Mouse (Mus musculus) brain, embryonic 14.5 days (tissue): Measurements from ENCODE around the gene Parp16. TPM values are rescaled to one million over a fixed set of nuclear protein-coding genes. Genes with fewer than 3 reads are reported as not detected.

ENCODE experiments used
- DNase-seq: peaks from one replicate; pipeline ENCODE4 v3.0.0-alpha.2; 2011; ENCODE audit warnings: low read depth
- CTCF ChIP-seq: fragments of 200-500 bp; IDR thresholded peaks from 2 replicates; pipeline ENCODE4 v1.5.1; 2012; ENCODE audit warnings: inconsistent platforms, mild to moderate bottlenecking, moderate library complexity, borderline replicate concordance; ENCODE audit not compliant: insufficient read depth, insufficient read length; ENCODE audit errors: extremely low read depth
- POLR2A ChIP-seq: fragments of 200-500 bp; IDR thresholded peaks from 2 replicates; pipeline ENCODE4 v1.6.1; 2012; ENCODE audit warnings: mild to moderate bottlenecking, inconsistent platforms, borderline replicate concordance; ENCODE audit not compliant: poor library complexity, insufficient read depth, insufficient read length, severe bottlenecking; ENCODE audit errors: extremely low read depth
- polyA plus RNA-seq: library from polyadenylated mRNA; depleted of rRNA; stranded (reverse); fragments of >200 nt; gene quantifications from 2 replicates; pipeline ENCODE4 v1.2.3, GENCODE M21; 2012

The Parp16 gene
- polyA plus RNA-seq, 1 experiment, result 6.2 TPM

DNA sequence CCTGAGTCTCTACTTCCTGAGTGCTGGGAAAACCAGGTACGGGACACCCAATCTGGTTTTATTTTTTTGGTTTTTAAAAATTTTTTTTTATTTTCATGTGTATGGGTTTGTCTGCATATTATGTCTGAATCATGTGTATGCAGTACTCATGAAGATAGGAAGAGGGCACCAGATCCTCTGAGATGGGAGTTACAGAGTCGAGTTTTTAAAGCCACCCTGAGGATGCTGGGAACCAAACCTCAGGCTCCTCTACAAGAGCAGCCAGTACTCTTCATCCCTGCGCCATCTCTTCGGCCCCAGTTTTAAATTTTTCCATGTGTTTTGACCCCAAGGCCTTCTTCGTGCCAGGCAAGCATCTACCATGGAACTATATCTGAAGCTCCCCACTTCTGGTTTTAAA, 44.6 kb downstream of the Parp16 start:
- no peak for DNase-seq
- TF ChIP-seq CTCF (no peak), POLR2A (no peak)

DNA sequence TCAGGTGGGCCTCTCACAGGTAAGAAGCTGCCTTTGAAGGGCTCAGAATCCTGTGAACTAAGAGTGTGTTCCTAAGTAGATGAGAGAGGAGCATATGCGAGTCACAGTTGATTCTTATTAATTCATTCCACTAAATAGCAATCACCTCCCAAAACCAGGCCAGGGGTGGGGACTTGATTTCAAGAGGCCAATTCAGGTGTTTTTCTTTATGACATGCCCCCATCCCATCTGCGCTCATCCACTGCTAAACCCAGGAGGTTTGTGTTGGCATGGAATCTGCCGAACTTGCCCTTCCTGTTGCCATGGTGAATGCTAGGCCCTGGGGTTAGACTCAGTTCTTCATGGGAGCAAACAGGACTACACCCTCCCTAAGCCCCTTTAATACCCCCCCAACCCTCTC, 45.4 kb downstream of the Parp16 start:
- TF ChIP-seq CTCF (no peak), POLR2A (no peak)
- DNase-seq, result no peak

DNA sequence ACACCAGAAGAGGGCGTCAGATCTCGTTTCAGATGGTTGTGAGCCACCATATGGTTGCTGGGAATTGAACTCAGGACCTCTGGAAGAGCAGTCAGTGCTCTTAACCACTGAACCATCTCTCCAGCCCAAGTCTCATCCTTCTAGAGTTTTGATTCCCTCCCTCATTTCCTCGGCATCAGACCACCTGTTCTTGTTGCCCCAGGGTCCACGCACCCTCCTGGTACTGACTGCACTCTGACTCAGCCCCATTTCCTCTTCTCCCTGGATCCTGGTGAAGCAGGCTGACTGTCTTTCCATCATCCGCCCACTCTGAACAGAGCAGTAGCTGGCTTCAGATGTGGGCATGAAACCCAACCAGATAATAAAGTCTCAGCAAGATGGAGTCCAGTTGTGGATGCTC, 46.8 kb downstream of the Parp16 start:
- no peak for DNase-seq
- no peak for TF ChIP-seq CTCF
- TF ChIP-seq POLR2A, result no peak

DNA sequence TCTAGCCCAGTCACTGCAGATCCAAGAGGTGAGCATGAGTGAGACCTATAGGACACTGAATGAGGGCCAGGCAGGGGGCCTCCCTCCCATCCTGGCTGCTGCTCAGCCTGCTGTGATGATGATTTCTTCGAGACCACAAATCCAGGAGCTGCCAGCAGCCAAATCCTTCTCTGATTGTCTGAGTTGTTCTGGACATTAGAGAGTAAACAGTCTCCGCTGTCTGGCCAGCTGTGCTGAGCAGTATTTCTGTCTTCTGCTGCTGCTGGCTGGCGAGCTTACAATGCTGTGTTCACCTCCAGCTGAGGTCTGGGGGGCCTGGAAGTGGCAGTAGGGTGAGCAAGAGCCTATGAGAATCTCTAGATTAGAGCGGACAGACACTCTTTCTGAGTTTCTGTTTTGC, 48.1 kb downstream of the Parp16 start:
- DNase-seq, result no peak
- no peak for TF ChIP-seq POLR2A
- no peak for TF ChIP-seq CTCF

DNA sequence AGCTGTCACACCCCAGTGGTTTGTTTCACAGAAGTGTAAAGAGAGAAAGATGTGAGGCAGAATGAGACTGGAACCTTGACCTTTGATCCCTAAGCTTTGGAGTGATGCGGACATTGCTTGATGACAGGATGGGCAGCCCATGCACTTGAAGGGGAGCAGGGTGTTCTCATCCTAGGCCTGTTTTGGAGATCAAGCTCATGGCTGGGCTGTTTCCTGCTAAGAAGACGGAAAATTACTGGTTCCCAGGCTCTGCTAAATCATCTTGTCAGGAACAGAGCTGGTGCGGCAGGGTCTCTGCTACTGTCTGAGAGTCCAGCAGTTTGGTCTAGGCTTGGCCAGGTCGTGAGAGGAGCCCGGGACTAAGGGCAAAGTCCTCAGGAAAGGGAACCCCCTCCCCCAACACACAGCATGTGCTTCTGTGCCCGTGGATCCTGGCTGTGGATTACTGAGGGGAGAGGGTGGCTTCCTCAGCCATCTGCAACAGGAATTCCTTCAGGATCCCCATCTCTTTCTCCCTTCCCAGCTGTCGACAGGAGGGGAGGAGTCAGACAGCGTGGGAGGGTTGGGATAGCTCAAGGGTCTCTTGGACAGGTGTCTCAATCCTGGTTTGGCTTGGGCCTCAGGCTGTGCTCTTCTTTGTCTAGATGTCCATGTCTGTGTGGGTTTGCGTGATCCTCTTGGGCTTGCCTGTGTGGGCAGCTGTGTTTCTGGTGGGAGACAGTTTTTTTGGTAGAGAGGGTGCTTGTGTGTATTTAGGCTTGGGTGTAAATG, 49.1 kb downstream of the Parp16 start:
- TF ChIP-seq POLR2A (no peak), CTCF (no peak)

DNA sequence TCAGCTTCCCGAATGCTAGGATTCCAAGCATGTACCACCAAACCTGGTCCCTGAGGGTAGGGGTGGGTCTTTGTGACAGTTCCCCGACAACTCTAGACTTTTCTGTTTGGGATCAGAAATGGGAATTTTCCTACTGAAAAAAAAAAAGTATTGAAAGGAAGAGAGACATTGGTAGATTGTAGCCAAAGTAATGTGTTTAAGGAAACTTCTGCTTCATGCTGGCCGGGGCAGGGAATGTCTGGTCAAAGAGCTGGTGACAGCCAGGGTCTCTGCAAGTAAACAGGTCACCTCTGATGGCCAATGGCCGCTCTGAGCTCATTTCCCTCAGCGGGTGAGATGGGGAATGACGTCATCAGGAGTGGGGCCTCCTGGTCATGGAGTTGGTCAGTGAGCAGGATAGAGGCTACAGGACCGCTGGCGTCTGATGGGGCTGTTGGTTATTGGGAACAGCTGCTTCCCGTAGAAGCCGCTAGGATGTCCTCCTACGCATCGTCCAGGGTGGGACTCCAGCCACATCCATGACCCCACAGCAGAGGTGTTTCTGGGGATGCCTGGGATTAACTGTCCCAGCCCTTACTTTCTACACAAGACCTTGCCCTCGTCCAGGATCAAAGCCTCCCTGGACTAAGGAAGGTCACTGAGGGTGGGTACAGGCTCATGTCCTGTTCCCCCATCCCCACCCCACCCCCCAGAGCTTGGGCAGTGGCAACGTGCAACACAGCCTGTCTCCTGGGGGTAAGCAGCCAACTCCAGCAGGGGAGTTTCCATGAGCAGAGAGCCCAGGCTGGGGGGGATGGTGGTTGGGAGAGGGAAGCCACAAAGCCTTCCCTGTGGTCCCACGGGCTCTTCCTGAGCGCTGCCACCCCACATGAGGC, 52.6 kb downstream of the Parp16 start:
- TF ChIP-seq CTCF (no peak), POLR2A (no peak)
- DNase-seq, result no peak

More for the DNA sequence above, 49.1 kb downstream of the Parp16 start:
- DNase-seq, result no peak

DNA sequence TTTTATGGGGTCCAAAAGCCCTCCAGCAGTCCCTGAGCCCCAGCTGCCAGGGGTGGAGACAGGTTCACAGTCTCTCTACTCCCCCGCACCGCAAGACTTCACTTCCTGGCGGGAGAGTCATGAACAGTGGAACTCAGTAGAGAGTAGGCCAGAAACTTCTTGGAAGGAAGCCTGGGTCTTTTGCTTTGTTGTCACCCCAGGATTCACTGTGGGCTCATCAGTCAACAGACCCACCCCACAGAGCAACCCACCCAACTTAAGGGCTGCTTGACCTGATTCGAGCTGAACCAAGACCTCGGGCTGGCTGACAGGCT, 53.2 kb downstream of the Parp16 start:
- TF ChIP-seq CTCF, result no peak
- TF ChIP-seq POLR2A, result no peak
- DNase-seq, result no peak

DNA sequence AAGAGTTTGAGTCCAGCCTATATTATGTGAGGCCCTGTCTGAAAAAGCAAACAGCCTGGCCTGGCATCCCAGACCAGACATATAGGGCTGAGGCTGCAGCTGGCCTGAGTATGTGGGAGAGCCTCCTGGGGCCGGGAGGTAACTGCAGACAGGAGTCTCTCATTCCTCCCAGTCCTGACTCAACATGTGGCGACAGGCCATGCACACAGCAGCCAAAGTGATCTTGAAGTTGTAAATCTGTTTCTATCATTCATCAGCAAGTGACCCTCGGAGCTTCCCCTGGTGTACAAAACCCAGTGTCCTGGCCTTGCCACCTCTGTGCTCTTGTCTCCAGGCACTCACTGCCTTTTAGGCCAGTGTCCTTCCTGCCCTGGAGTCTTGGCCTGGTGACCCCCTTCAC, 56.9 kb downstream of the Parp16 start:
- TF ChIP-seq POLR2A, result no peak
- no peak for TF ChIP-seq CTCF
- DNase-seq, result no peak

DNA sequence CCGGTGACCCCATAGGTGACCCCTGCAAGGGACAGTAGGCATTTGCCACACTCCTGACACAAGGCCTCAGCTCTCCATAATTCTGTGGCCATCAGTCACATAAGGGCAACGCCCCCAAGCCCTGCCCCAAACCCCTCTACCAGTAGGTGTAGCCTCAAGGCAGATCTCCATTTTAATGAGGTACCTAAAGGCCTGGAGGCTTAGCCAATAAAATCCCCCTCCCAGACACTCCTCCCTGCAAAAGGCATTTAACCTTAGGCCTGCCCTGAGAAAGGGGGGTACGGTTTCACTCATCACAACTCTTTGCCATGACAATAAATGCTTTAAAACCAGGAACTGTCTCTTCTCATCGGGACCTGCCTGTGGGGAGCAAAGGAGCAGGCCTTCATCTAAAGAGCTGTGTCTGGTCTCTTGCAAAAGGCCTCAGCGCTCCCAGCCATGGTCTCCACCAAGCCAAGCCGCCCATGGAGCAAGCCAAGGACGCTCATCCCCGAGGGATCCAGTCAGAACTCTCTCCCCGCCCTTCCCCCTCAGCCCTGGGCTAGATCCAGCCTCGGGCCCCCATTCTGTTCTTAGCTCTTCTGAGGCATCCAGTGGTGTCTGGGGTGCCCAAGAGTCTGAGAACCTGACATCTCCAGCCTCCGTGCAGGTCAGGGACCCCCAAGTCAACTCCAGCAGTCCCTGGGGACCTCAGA, 60.9 kb downstream of the Parp16 start:
- no peak for TF ChIP-seq CTCF
- no peak for DNase-seq

DNA sequence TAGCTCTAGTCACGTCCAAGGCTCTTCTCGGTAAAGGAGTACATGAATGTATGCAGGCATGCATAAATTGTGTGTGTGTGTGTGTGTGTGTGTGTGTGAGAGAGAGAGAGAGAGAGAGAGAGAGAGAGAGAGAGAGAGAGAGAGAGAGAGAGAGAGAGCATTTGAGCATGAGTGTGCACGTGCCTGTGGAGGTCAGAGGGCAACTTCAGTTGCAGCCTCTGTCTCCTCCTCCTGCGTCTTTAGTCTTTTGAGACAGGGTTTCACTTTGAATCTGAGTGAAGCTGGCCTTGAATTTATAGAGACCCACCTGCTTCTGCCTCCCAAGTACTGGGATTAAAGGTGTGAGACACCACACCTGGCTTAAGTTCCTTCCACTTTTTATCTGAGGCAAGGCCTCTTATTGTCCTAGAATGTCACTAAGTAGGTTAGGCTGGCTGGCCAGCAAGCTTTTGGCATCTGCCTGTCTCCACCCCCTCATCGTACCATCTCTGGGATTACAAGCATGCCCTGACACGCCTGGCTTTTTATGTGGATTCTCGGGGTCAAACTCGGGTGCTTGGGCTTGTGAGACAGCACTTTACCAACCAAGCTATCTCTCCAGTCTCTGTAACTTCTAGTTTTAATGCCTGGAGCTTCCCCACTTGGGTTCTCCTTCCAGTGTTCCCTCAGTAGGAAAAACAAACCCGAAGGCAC, 62.2 kb downstream of the Parp16 start:
- TF ChIP-seq POLR2A (no peak), CTCF (no peak)
- no peak for DNase-seq

DNA sequence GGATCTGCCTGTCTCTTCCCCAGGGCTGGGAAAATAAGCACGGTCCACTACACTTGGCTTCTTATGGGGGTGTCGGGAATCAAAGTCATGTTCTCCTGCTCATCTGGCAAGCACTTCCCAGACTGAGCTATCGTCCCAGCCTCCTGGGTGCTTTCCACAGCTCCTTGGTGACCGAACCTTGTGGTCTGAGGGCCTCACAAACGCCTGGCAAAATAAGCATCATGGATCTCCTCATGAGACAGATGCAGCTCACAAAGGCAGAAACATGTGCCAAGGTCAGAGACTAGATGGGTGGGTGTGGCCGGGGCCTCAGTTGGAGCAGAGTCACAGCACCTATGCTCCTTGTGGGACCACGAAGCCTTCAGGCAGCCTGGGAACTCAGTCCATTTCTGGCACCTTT, 64.2 kb downstream of the Parp16 start:
- DNase-seq, result no peak
- TF ChIP-seq CTCF (no peak), POLR2A (no peak)
